Mouse (Mus musculus): ENCODE data around the gene Slc5a2.

DNA sequence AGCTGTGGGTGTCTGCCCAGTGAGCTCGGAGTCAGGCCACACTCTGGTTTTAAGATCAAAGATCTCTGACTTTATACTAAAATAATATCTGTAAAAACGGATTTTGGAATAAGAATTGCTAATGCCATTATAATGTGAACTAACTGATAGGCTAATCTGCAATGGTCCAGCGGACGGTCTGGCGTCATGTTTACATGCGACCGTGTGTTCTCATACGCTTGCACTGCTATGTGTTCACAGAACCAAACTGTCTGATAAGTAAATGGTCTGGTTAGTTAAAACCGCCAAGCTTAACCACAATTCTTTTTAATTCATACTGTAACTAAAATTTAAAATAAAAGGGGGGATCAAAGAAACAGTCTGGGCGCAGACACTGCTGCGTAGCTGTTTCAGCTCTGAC lies 16.3 kb downstream of the Slc5a2 start:
- no peak for TF ChIP-seq CTCF (IDR thresholded peaks at IDR 0.05)
- TF ChIP-seq EP300 (IDR thresholded peaks at IDR 0.05) = no peak
